Mouse (Mus musculus) brain, adult 10 weeks (tissue): ENCODE results near the gene Defa32. TPM values are rescaled to one million over a fixed set of nuclear protein-coding genes. Genes with fewer than 3 reads are reported as not detected.

Experiments used
- polyA plus RNA-seq: library from polyadenylated mRNA; stranded (reverse); fragments of 350-450 nt; fragmentation: Illumina TruSeq; extraction: RNeasy Lipid Tissue Mini Kit (QIAGEN cat#74804); gene quantifications from one replicate; pipeline ENCODE4 v1.2.3, GENCODE M21; 2015; ENCODE audit warnings: low read depth, low replicate concordance

Gene Defa32
- not detected for polyA plus RNA-seq

DNA sequence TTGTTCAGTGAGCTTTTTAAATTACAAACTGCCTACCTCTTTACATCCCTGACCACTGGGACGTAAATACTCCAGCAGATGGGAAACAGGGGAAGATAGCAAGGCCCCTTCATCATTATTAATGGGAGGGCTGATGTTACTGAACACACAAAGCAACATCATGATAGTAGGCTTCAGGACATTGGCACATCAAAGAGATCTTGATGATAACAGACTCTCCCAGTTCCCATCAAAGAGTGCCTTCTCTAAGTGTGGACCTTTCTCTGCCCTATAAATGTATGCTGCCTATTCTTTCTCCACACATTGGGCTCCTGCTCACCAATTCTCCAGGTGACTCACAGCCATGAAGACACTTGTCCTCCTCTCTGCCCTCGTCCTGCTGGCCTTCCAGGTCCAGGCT is at the start of gene Defa32:
Gene Defa32 (plus strand): TSS at position 301 of the 400 bp plus-strand sequence.

DNA sequence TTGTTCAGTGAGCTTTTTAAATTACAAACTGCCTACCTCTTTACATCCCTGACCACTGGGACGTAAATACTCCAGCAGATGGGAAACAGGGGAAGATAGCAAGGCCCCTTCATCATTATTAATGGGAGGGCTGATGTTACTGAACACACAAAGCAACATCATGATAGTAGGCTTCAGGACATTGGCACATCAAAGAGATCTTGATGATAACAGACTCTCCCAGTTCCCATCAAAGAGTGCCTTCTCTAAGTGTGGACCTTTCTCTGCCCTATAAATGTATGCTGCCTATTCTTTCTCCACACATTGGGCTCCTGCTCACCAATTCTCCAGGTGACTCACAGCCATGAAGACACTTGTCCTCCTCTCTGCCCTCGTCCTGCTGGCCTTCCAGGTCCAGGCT is 19.9 kb upstream of the Defa32 start, which contains the start of gene Defa20:
Gene Defa20 (plus strand): TSS at position 301 of the 400 bp plus-strand sequence.

DNA sequence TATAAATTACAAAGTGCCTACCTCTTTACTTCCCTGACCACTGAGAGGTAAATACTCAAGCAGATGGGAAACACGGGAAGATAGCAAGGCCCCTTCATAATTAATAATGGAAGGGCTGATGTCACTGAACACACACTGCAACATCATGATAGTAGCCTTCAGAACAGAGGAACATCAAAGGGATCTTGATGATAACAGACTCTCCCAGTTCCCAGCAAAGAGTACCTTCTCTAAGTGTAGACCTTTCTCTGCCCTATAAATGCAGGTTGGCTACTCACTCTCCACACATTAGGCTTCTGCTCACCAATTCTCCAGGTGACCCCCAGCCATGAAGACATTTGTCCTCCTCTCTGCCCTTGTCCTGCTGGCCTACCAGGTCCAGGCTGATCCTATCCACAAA is 36.3 kb downstream of the Defa32 start, which contains the start of gene Defa37:
Gene Defa37 (plus strand): TSS at position 301 of the 400 bp plus-strand sequence.

Other genes with a start within 250 kb of the Defa32 start
- not detected for gene Defa27, start 213.5 kb upstream of the Defa32 start, polyA plus RNA-seq
- gene Defa29, start 202.0 kb upstream of the Defa32 start, polyA plus RNA-seq, result not detected
- not detected for gene Defa2, start 150.5 kb upstream of the Defa32 start, polyA plus RNA-seq
- gene Defa33, start 137.2 kb upstream of the Defa32 start, polyA plus RNA-seq, result not detected
- gene Defa36, start 101.6 kb upstream of the Defa32 start, polyA plus RNA-seq, result not detected
- gene Gm7849, start 72.5 kb upstream of the Defa32 start, polyA plus RNA-seq, result not detected
- not detected for gene Defa20, start 19.8 kb upstream of the Defa32 start, polyA plus RNA-seq
- gene Defa37, start 36.4 kb downstream of the Defa32 start, polyA plus RNA-seq, result not detected
- not detected for gene Defa28, start 54.0 kb downstream of the Defa32 start, polyA plus RNA-seq
- gene Gm7861, start 65.5 kb downstream of the Defa32 start, polyA plus RNA-seq, result not detected
- gene Defa26, start 89.2 kb downstream of the Defa32 start, polyA plus RNA-seq, result not detected
- not detected for gene Defa17, start 126.7 kb downstream of the Defa32 start, polyA plus RNA-seq
- gene Defa34, start 136.8 kb downstream of the Defa32 start, polyA plus RNA-seq, result not detected
- gene AY761184, start 174.6 kb downstream of the Defa32 start, polyA plus RNA-seq, result not detected
- gene Defa24, start 205.5 kb downstream of the Defa32 start, polyA plus RNA-seq, result not detected